Mouse (Mus musculus): Measurements from ENCODE around the gene Gm128. TPM values are rescaled to one million over a fixed set of nuclear protein-coding genes. Genes with fewer than 3 reads are reported as not detected.

Gene Gm128
- polyA plus RNA-seq, 2 experiments, result 0.12 to 0.19 TPM

- Histone ChIP-seq H3K9ac (replicated peaks) (peak overlapping the region; percentile 95), H3K4me1 (replicated peaks; ENCODE audit: control insufficient read depth in 2 of 2, insufficient read depth in 2 of 2, low read length in 1 of 2) (peaks cover 13 to 26% of the 10 kb centered on the region in 2 experiments), H3K36me3 (replicated peaks; ENCODE audit: control insufficient read depth, insufficient read depth, low read depth) (no peaks in the 10 kb centered on the region; the same call in 1 of the 2 replicates), H3K27me3 (ENCODE audit: control insufficient read depth, insufficient read depth, low read length) (no peaks in the 10 kb centered on the region), H3K27ac (peak overlapping the region; percentile 82), H3K9me3 (ENCODE audit: control insufficient read depth, low read length) (no peaks in the 10 kb centered on the region), H3K4me3 (ENCODE audit: insufficient read depth in 1 of 2, low read depth in 2 of 2, low read length in 2 of 2) (peak overlapping the region; percentile 75 to 88), H3K4me2 (ENCODE audit: low read depth) (peak overlapping the region; percentile 87)
- TF ChIP-seq EP300 (IDR thresholded peaks at IDR 0.05; ENCODE audit: low read depth), result no peak
- TF ChIP-seq CTCF (IDR thresholded peaks at IDR 0.05; ENCODE audit: low read depth), result no peak
- no peak for ATAC-seq (ENCODE audit: insufficient read depth)
- DNase-seq (ENCODE audit: low read depth in 3 of 3, low spot score in 3 of 3), result no peak
- 6% methylated on average over 7 of the region's 7 CpGs for WGBS (ENCODE audit: insufficient replicate concordance)
Measured at GRCm38 (mm10) chr3:95283589-95283941, 42.2 kb upstream of the Gm128 start.

- ATAC-seq (ENCODE audit: insufficient read depth) (peak; percentile 72), DNase-seq (ENCODE audit: low read depth in 3 of 3, low spot score in 3 of 3) (peak; percentile 64 to 72 (median 65))
- Histone ChIP-seq H3K27ac (peak overlapping the region; percentile 82), H3K9ac (replicated peaks) (peak overlapping the region; percentile 95), H3K4me3 (ENCODE audit: insufficient read depth in 1 of 2, low read depth in 2 of 2, low read length in 2 of 2) (peak overlapping the region; percentile 75 to 88), H3K9me3 (ENCODE audit: control insufficient read depth, low read length) (no peaks in the 10 kb centered on the region), H3K4me2 (ENCODE audit: low read depth) (peak overlapping the region; percentile 87), H3K27me3 (ENCODE audit: control insufficient read depth, insufficient read depth, low read length) (no peaks in the 10 kb centered on the region), H3K4me1 (replicated peaks; ENCODE audit: control insufficient read depth in 2 of 2, insufficient read depth in 2 of 2, low read length in 1 of 2) (peaks cover 13 to 28% of the 10 kb centered on the region in 2 experiments), H3K36me3 (replicated peaks; ENCODE audit: control insufficient read depth, insufficient read depth, low read depth) (no peaks in the 10 kb centered on the region; the same call in 1 of the 2 replicates)
- 0% methylated on average over 51 of the region's 51 CpGs for WGBS (ENCODE audit: insufficient replicate concordance)
- TF ChIP-seq CTCF (IDR thresholded peaks at IDR 0.05; ENCODE audit: low read depth) (peak; percentile 65), EP300 (IDR thresholded peaks at IDR 0.05; ENCODE audit: low read depth) (0 out of 2 replicates have a peak, but pooled peaks have one; percentile 9)
Measured at GRCm38 (mm10) chr3:95282865-95283588, 41.6 kb upstream of the Gm128 start.

- 1% methylated on average over 11 of the region's 11 CpGs for WGBS (ENCODE audit: insufficient replicate concordance)
- DNase-seq (ENCODE audit: low read depth in 3 of 3, low spot score in 3 of 3) (peak; percentile 49 to 61 (median 53)), ATAC-seq (ENCODE audit: insufficient read depth) (peak; percentile 19; the same call in 1 of the 2 replicates)
- TF ChIP-seq EP300 (IDR thresholded peaks at IDR 0.05; ENCODE audit: low read depth) (no peak), CTCF (IDR thresholded peaks at IDR 0.05; ENCODE audit: low read depth) (no peak)
- no peaks in the 10 kb centered on the region; the same call in 1 of the 2 replicates for H3K36me3 ChIP-seq (replicated peaks; ENCODE audit: control insufficient read depth, insufficient read depth, low read depth)
- peak overlapping the region; percentile 75 to 88 for H3K4me3 ChIP-seq (ENCODE audit: insufficient read depth in 1 of 2, low read depth in 2 of 2, low read length in 2 of 2)
- peak overlapping the region; percentile 87 for H3K4me2 ChIP-seq (ENCODE audit: low read depth)
- peak overlapping the region; percentile 82 for H3K27ac ChIP-seq
- no peaks in the 10 kb centered on the region for H3K9me3 ChIP-seq (ENCODE audit: control insufficient read depth, low read length)
- H3K9ac ChIP-seq (replicated peaks), result peak overlapping the region; percentile 95
- no peaks in the 10 kb centered on the region for H3K27me3 ChIP-seq (ENCODE audit: control insufficient read depth, insufficient read depth, low read length)
- peaks cover 13 to 30% of the 10 kb centered on the region in 2 experiments for H3K4me1 ChIP-seq (replicated peaks; ENCODE audit: control insufficient read depth in 2 of 2, insufficient read depth in 2 of 2, low read length in 1 of 2)
Measured at GRCm38 (mm10) chr3:95282381-95282864, 41.0 kb upstream of the Gm128 start.

GRCm38 (mm10) chr3:95281216-95282126 is 40.1 kb upstream of the Gm128 start, which contains the start of the genes Mindy1 and Prune1:
TSS of gene Mindy1 (plus strand) at chr3:95281345.
TSS of gene Prune1 (minus strand) at chr3:95282076.
- Histone ChIP-seq H3K27me3 (ENCODE audit: control insufficient read depth, insufficient read depth, low read length) (no peaks in the 10 kb centered on the region), H3K36me3 (replicated peaks; ENCODE audit: control insufficient read depth, insufficient read depth, low read depth) (no peaks in the 10 kb centered on the region; the same call in 1 of the 2 replicates), H3K4me2 (ENCODE audit: low read depth) (peak within 1 kb of the TSS; percentile 87), H3K9me3 (ENCODE audit: control insufficient read depth, low read length) (no peaks in the 10 kb centered on the region), H3K4me3 (ENCODE audit: insufficient read depth in 1 of 2, low read depth in 2 of 2, low read length in 2 of 2) (peak within 1 kb of the TSS; percentile 83 to 88), H3K4me1 (replicated peaks; ENCODE audit: control insufficient read depth in 2 of 2, insufficient read depth in 2 of 2, low read length in 1 of 2) (peaks cover 18 to 37% of the 10 kb centered on the region in 2 experiments), H3K27ac (peak within 1 kb of the TSS; percentile 85), H3K9ac (replicated peaks) (peak within 1 kb of the TSS; percentile 95)
- no peak for TF ChIP-seq EP300 (IDR thresholded peaks at IDR 0.05; ENCODE audit: low read depth)
- TF ChIP-seq CTCF (IDR thresholded peaks at IDR 0.05; ENCODE audit: low read depth), result peak; percentile 69
- ATAC-seq (ENCODE audit: insufficient read depth) (peak; percentile 85), DNase-seq (ENCODE audit: low read depth in 3 of 3, low spot score in 3 of 3) (peak; percentile 97 to 98 (median 98))
- under 1% methylated on average over 53 of the region's 53 CpGs for WGBS (ENCODE audit: insufficient replicate concordance)

Data from liver, embryonic 14.5 days (tissue).